Mouse (Mus musculus) ovary, adult 10 weeks (tissue): ENCODE measurements around the gene Arhgef38. TPM values are rescaled to one million over a fixed set of nuclear protein-coding genes. Genes with fewer than 3 reads are reported as not detected.

ENCODE experiments used
- polyA plus RNA-seq: library from polyadenylated mRNA; stranded (reverse); fragments of 350-450 nt; fragmentation: Illumina TruSeq; extraction: RNeasy Lipid Tissue Mini Kit (QIAGEN cat#74804); gene quantifications from one replicate; pipeline ENCODE4 v1.2.3, GENCODE M21; 2014

Gene Arhgef38
- 2.0 TPM for polyA plus RNA-seq

DNA sequence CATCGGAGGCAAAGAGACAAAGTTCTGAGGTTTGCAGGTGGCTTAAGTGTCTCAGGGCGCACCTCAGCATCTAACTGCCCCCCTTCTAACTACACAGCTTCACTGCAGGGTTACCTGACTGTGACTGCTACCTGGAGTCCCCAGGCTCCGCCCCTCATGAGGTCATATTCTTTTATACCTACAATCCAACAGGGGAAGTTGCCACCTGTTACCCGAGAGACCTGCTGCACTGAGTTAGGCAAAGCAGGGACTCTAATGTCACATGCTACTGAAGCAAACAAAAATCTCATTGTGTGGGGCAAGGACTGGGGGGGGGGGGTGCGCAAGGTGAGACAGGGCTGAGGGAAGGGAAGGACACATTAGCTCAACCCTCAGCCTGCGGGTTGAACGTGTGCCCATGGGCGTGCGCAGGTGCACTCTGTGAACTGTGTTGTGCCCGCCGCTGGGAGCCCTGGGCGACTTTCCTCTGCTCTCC, at the start of gene Arhgef38:
Arhgef38 (minus strand) TSS at position 129 of the 475 bp plus-strand sequence.

DNA sequence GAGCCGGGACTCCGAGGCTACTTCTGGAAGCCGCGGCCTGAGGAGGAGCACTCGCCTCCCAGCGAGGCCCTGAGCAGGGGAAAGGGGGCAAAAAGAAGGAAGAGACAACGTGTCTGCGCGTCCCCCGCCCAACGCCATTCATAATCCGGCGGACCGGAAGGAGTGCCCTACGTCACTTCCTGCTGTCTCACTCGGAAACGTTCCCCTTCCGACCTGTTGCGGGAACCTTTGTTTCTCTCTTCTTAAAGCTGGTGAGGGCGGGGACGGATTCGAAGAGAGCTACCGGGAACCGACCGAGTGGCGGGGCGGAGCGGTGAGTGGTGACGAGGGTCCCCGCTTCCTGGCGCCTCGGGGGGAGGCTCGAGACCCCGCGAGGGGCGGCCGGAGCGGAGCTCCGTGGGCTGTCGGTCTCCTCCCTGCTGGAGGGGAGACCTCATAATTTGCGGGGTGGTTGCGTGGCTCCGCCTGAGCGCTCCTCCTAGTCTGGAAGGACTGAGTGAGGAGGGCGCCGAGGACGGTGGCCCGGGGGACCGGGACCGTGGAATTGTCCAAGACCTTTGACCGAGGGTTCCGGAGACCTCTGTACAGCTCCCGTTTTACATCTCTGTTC, 143.0 kb downstream of the Arhgef38 start, which contains the start of the genes Ints12 and Gstcd:
Ints12 (plus strand) TSS at position 177 of the 610 bp plus-strand sequence.
Gstcd (minus strand) TSS at position 370 of the 610 bp plus-strand sequence.

Other genes starting within 250 kb of the Arhgef38 start
- gene Ints12, start 143.1 kb downstream of the Arhgef38 start, polyA plus RNA-seq: 35.8 TPM
- 27.5 TPM for gene Gstcd, start 142.9 kb downstream of the Arhgef38 start, polyA plus RNA-seq
- gene Ppa2, start 75.2 kb upstream of the Arhgef38 start, polyA plus RNA-seq: 120 TPM